Mouse (Mus musculus): ENCODE measurements around the gene Frem3.

Frem3 gene
- long read RNA-seq, experiment 1: 0 reads
- long read RNA-seq, experiment 2: 0 reads

DNA sequence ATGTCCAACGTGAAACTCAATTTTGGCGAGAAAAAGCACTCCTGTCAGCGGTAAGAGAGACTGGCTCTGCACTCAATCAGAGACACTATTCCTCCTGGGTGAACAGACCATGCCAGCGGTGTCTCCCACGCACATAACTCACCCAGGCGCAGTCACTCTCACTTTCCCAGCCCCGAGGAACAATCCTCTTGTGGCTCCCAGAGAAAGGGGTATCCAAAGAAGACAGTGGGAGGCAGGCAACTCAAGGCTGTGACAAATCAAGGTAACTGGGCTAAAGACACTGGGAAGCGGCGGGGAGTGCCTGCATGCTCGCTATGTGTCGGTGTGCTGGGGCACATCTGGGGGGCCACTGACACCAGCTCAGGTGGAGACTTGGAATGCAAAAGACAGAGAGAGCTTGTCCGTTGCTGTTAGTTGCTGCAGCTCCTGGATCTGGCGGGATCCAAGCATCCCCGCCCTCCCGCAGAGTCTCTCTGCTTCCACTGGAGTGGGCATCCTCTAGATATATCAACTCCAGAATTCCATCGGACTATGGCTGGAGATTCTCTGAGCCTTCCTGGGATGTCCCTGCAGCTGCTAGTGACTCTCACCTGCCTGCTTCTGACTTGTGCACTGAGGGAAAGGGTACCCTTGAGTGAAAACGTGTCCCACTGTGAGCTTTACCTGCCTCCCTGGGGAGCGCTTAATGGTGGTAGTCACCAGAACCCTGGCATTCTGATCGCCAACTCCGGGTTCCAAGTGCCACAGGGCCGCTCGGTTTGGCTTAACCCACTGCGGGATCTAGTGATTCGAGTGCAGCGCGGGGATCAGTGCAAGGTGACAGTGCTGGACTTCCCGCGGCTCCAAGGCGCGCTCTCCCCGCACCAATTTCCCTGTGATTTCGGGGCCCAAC, at the start of gene Frem3:
Frem3 (plus strand) TSS at position 532 of the 892 bp plus-strand sequence.
- intact Hi-C loops (cut with DNase I): no loop called here

GRCm38 (mm10) chr8:80564205-80564839, 46.6 kb upstream of the Frem3 start:
- intact Hi-C loops (cut with DNase I): no loop called here

GRCm38 (mm10) chr8:80567471-80567870, 43.4 kb upstream of the Frem3 start:
- intact Hi-C loops (cut with DNase I): no loop called here

- intact Hi-C loops (cut with DNase I): no loop called here
Measured at GRCm38 (mm10) chr8:80568243-80568995, 42.5 kb upstream of the Frem3 start.

- intact Hi-C loops (cut with DNase I): no loop called here
Measured at GRCm38 (mm10) chr8:80572417-80573061, 38.3 kb upstream of the Frem3 start.

- intact Hi-C loops (cut with DNase I): no loop called here
Measured at GRCm38 (mm10) chr8:80577126-80577525, 33.8 kb upstream of the Frem3 start.

GRCm38 (mm10) chr8:80579038-80579437, 31.8 kb upstream of the Frem3 start:
- intact Hi-C loops (cut with DNase I): no loop called here

DNA sequence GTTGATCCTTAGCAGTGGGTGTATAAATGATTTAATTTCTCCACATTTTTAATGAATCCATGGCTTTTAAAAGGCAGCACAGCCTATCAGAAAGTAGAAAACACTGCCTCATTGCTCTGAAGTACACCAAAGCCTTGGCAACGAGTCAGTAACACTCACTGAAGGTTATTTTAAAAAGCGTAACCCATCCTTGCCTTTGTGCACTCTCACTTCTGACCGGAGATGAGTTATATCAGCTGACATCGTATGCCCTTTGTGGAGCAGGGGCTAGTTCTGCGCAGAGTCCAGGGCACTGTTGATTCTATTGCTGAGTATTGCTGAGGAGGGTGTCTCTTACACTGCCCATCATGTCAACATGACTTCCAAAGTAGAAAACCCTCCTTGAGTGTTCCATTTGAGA, 18.3 kb upstream of the Frem3 start:
- intact Hi-C loops (cut with DNase I): no loop called here

DNA sequence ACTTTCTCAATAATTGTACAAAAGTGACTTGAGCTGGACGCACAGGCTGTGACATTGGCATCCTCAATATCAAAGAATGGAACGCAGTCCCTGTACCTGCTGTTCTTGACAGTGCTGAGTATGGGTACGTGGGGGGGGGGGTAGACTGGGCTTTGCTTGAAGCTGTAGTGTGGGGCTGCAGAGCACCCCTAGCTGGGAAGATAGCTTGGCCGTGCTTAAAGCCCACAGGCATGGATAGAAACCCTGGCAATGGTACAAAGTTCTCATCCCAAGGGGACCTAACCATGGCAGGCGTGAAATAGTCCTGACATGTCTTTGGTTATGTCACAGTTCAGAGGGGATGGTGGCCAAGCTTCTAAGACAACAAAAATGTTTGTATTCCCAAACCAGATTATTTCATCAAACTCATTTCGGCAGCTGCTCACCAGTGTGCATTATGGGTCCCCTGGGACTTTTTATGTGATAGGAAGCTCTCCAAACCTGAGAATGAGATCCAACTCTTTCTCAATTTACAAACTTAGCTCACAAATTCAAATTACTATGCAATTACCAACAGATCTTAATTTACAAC, 10.2 kb upstream of the Frem3 start:
- intact Hi-C loops (cut with DNase I): no loop called here

DNA sequence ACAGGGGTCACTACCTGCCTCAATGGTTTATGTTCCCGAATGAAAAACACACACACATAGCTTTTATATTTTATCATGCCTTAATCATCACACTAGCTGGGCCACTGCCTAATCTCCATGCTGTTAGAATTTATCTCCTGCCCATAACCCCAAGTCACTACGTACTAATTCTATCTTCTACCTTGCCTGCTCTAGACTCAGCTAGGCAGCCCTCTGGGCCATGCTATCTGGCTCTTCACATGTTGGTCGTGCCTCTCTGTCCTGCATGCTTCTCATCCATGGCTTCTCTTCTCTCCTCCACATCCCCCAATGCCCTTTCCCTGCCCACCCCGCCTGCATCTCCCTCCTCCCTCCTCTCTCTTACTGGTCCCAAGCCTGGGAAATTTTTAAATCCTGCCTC, 9.0 kb upstream of the Frem3 start:
- intact Hi-C loops (cut with DNase I): no loop called here

- intact Hi-C loops (cut with DNase I): no loop called here
Measured at GRCm38 (mm10) chr8:80607082-80607481, 3.8 kb upstream of the Frem3 start.

DNA sequence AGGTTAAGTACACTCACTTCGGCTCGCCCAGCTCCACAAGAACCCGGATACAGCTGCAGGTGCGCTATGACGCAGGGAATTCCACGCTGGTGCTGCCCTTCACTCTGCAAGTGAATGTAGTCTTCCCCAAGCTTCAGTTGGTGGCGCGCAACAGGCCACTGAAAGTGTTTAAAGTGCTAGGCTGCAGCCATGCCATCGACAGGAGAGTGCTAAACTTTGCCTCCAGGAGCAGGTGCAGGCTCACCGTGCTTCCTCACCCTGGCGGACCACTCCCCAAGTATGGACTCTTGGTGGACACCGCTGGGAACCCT, 516 bp downstream of the Frem3 start:
- intact Hi-C loops (cut with DNase I): no loop called here

- intact Hi-C loops (cut with DNase I): no loop called here
Measured at GRCm38 (mm10) chr8:80619787-80620186, 8.9 kb downstream of the Frem3 start.

DNA sequence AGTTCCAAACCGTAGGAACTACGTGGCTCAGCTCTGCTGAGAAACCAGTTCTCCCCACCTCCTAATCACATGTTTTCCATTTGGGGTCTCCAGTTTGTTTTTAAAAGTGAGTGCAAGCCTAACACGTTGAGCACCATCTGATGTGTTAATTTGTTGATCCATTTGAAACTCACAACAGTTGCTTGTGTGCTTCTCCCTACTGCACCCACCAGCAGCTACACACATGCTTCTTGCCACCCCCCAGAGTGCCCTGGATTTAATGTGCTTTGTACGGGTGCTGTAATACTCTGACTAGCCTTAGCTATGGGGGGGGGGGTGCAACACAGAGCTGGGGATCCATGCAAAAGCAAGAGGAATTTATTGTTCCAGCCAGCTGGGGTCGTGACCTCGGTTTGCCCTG, 36.5 kb downstream of the Frem3 start:
- intact Hi-C loops (cut with DNase I): no loop called here

GRCm38 (mm10) chr8:80657639-80658038, 46.8 kb downstream of the Frem3 start:
- intact Hi-C loops (cut with DNase I): no loop called here

GRCm38 (mm10) chr8:80661055-80661454, 50.2 kb downstream of the Frem3 start:
- intact Hi-C loops (cut with DNase I): no loop called here

GRCm38 (mm10) chr8:80663476-80663875, 52.6 kb downstream of the Frem3 start:
- intact Hi-C loops (cut with DNase I): no loop called here

- intact Hi-C loops (cut with DNase I): no loop called here
Measured at GRCm38 (mm10) chr8:80669277-80669901, 58.5 kb downstream of the Frem3 start.

- intact Hi-C loops (cut with DNase I): loop anchor here (10.0 kb wide), 1 partner anchor 948 kb away; no protein-coding TSS in a partner anchor
Measured at GRCm38 (mm10) chr8:80682594-80682993, 71.7 kb downstream of the Frem3 start.

GRCm38 (mm10) chr8:80683756-80684335, 73.0 kb downstream of the Frem3 start:
- intact Hi-C loops (cut with DNase I): loop anchor here (10.0 kb wide), 1 partner anchor 949 kb away; no protein-coding TSS in a partner anchor
